Mouse (Mus musculus) lung, adult 2 months (tissue): ENCODE data around the gene Usp15.

Experiments
- CTCF ChIP-seq: fragments of 200-500 bp; IDR thresholded peaks from 2 replicates; pipeline ENCODE4 v1.5.1; 2011; ENCODE audit warnings: mild to moderate bottlenecking, low read length, control low read depth; ENCODE audit not compliant: insufficient read depth
- POLR2A ChIP-seq: fragments of 200-500 bp; IDR thresholded peaks from 2 replicates; pipeline ENCODE4 v1.6.1; 2011; ENCODE audit warnings: low read depth, mild to moderate bottlenecking, control low read depth, low read length, borderline replicate concordance; ENCODE audit errors: extremely low read depth

GRCm38 (mm10) chr10:123144256-123144655 lies 52.5 kb downstream of the Usp15 start:
- TF ChIP-seq CTCF: no peak
- no peak for TF ChIP-seq POLR2A
